Mouse (Mus musculus) erythroblast, embryonic 14.5 days (primary cell): ENCODE results near the gene Upk1b.

ENCODE experiments used
- GATA1 ChIP-seq: IDR thresholded peaks from 2 replicates; pipeline ENCODE4 v1.6.1; 2012; ENCODE audit warnings: low read length, inconsistent platforms, mixed read lengths
- TAL1 ChIP-seq: IDR thresholded peaks from 3 replicates; pipeline ENCODE4 v1.6.1; 2012; ENCODE audit warnings: low read length, inconsistent platforms, mixed read lengths

DNA sequence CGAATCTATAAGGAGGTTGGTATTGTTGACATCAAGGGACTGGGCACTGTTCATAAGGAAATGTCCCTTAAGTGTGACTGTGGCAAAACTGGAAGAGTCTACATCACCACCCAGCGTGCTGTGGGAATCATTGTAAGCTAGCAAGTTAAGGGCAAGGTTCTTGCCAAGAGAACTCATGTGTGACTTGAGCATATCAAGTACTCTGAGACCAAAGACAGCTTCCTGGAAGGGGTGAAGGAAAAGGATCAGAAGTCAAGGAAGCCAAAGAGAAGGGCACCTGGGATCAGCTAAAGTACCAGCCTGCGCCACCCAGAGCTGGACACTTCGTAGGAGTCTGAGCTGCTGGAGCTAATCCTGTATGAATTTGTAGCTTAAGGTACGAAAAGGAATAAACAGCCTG, 39.9 kb downstream of the Upk1b start:
- TF ChIP-seq TAL1: no peak
- TF ChIP-seq GATA1: no peak
